Mouse (Mus musculus) urinary bladder, adult 18-20 months (tissue): ENCODE measurements around the gene Camta2.

Experiments used
- DNase-seq, 2 experiments: peaks; one replicate each; pipeline ENCODE4 v3.0.0; 2022; ENCODE audit warnings: low spot score in 2 of 2, mixed read lengths in 2 of 2

The Camta2 gene

DNA sequence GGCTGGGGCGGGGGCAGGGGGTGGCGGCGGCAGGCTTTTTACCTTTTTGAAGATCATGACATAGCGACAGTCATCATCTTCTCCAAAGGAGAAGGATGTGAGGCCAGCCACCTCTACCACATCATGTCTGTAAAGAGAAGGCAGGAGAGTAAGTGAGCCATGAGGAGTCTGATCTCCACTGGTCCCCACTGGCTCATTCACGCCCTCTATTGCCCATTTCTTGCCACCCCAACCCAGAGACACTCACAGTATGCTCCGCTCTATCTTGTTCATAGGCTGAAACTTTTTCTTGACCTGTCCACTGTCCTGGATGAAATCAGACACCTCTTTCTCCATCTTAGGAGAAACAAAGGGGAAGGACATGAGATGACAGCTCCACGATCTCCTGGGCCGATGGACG is 23.2 kb downstream of the Camta2 start:
- no peak for DNase-seq

GRCm38 (mm10) chr11:70663957-70664356 is 23.9 kb downstream of the Camta2 start:
- DNase-seq = no peak

GRCm38 (mm10) chr11:70663101-70663500 is 24.8 kb downstream of the Camta2 start:
- no peak for DNase-seq

DNA sequence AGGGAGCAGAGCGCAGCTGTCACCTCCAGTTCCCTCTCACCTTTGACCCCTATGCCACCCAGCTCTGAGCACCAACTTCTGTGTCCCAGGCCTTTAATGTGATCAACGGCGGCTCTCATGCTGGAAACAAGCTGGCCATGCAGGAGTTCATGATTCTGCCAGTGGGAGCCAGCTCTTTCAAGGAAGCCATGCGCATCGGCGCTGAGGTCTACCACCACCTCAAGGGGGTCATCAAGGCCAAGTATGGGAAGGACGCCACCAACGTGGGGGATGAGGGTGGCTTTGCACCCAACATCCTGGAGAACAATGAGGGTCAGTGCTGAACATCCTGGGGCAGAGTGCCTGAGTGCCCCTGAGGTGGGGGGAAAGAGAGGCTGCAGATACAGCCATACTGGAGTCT is 27.3 kb downstream of the Camta2 start:
- no peak for DNase-seq

GRCm38 (mm10) chr11:70658942-70659341 is 29.0 kb downstream of the Camta2 start:
- DNase-seq = no peak

GRCm38 (mm10) chr11:70658521-70658920 is 29.4 kb downstream of the Camta2 start:
- no peak for DNase-seq

- DNase-seq = no peak
Measured at GRCm38 (mm10) chr11:70657991-70658390, 29.9 kb downstream of the Camta2 start.

- DNase-seq = no peak
Measured at GRCm38 (mm10) chr11:70657573-70657972, 30.3 kb downstream of the Camta2 start.

DNA sequence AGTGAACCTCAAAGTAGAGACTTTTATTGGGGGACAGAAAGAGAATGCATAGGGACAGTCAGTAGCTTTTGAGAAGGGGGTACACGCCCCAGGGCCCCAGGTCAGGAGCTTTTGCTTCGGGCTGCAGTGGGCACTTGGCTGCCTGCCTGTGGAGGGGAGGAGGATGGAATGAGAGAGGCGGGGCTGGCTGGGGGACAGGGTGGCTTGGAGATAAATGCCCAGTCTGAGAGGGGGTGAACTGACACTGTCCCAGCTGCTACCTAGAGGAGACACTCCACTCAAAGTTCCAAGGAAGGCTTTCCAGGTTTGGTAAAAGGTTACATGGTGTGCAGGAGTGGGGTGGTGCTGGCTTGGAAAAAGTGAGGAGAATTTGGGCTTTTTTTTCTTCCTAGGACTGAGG is 30.9 kb downstream of the Camta2 start, which contains the start of gene Eno3:
TSS of gene Eno3 (plus strand) at position 239 of the 400 bp plus-strand sequence.
- no peak for DNase-seq

DNA sequence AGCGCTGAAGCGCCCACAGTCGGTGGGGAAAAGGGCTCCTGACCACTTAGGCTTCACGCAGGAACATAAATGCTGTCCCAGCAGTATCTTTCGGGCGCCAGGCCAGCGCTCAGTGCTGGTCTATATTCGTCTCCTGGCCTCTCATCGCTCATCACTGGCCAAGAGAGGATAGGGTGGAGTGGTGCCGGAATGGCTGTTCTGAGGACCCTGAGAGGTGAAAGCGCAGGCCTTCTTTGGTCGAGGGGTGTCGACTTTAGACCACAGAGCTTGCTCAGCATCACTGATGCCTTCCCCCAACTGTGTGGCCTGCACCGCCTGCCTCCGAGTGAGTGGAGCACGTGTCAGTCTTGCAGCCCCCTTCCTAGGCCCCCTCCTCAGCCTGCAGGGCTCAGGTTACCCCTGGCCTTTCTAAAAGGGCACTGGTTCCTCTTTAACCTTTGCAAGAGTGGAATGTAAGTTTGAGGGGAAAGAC is 31.4 kb downstream of the Camta2 start:
- no peak for DNase-seq

DNA sequence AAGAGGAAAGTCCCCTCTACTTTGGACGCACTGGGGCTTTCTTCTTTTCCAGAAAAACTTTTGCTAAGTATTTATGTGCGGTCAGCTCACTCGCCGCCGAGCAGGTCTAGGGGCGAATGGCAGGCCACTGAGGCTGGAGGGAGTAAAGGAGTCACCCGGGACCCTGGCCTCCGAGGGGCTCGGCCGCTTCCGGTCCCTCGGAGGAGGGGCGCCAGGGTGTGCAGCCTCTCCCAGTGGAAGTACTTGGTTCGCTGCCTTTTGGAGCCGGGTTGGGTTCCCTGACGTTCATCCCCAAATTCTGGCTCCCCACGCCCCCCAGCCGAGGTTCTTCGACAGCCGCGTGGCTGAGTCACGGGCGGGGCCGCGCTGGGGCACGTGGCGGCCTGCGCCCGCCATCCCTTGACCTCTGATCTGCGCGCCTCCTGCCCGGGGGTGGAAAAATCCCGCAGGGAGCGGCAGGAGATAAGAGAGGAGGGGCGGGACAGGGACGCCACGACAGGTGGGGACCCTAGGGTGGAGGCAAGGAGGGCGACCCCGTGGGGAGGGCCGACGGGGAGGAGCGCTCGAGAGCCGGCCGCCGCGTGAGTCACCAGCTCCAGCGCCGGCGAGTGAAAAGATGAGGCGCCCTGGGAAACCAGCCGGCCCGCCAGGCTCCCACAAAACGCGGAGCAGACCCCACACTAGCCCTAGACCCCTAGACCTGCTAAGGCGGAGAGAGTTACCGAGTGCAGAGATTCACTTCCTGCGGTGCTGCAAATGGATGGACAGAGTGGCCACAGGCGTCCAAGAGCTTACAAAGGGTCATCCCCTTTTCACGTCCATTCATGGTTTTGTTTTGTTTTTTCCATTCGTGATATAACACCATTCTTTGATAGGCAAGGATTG is 32.1 kb downstream of the Camta2 start:
- DNase-seq = peak; percentile 70 to 78

DNA sequence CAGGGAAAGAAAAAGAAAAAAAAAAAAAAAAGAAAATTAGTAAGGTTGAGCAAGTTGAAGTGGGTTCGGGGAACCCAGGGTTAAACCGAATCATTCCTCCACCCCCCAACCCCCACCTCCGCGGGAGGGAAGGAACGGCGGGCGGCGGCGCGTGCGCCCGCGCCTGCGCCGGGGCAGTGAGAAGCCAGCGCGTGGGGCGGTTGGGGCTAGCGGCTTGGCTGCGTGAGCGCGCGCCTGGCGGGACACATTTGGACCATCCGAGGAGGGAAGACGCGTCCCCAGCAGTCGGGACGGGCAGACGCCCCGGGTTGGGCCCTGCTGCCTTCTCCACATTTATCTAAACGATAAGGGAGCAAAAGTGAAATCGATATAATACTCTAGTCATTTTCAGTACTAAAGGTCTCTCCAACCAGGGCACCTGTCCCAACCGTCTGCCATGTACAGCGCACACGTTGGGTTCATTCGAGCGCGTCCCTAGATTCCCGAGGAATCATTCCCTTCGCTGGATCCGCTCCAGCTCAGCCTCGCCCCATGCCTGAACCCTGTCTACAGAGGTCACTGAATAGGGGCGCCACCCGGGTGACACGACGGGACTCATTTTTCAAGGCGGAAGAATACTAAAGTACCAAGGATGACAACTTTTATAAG is 32.9 kb downstream of the Camta2 start:
- peak; percentile 77 to 87 for DNase-seq

DNA sequence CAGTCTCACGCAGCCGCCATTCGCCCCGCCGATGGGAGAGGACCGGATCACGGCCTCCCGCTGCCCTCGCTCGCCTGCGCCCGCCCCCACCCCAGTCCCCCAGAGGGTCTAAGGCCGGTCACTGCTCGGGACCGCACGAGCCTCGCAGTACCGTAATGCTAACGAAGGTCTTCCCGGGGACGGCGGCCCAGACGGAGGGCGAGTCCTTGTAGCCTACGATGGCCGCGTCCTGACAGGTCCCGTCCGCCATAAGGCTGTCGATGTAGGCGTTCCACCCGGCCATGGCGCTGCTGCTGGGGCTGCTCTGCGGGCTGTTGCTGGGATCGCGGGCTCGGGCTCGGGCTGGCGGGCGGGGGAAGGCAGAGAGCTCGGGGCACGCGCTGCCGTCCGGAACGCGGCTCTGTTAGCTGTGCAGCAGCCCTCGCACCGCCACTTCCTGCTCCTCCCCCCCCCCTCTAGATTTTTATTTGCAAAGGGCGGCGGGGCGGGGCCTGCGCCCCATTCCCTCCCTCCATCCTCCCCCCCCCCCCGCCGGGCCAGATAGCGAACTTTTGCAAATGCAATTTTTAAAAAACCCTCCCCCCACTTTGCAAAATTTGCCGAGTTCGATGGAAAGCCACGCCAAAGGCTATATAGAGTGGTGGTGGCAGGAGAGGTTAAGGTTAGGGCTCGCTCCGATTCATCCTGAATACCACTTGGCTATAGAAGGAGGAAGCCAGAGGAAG is 33.5 kb downstream of the Camta2 start, which contains the start of gene Pfn1:
TSS of gene Pfn1 (minus strand) at position 447 of the 725 bp plus-strand sequence.
- peak in 1 of 2 experiments; percentile 59 for DNase-seq

- DNase-seq = peak; percentile 57 to 60
Measured at GRCm38 (mm10) chr11:70653345-70654197, 34.3 kb downstream of the Camta2 start.

GRCm38 (mm10) chr11:70652884-70653344 is 35.0 kb downstream of the Camta2 start:
- no peak for DNase-seq

DNA sequence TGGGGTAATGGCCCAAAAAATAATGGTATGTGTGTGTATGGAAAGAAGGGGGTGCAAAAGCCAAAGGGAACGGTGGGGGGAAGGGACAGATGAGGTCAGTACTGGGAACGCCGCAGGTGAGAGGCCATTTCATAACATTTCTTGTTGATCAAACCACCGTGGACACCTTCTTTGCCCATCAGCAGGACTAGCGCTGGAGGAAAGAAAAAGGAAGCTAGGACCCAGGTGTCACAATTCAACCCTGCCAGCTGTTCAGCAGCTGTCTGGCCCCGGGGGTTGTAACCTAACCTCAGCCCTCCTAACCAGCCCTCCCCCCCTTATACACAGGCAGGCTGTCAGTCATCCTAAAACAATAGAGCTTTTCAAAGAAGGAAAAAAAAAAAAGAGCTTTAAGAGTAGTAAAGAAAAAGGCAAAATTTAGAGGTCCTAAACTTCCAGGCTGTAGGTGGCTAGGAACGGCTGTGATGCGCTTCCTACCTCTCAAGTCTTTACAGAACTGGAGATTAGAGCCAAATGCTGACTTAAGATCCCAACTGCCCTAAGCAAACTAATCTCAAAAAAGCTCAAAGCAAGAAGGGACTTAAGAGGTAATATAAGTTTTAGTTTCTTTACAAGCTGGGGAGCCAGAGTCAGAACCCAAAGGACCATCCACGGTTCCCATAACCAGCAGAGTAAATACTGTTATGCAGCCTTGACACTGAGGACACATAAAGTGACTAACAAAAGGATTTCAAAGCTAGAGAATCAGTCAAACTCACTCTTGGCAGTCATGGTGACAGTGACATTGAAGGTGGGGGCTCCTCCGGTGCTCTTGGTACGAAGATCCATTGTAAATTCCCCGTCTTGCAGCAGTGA is 35.6 kb downstream of the Camta2 start:
- DNase-seq = no peak

DNA sequence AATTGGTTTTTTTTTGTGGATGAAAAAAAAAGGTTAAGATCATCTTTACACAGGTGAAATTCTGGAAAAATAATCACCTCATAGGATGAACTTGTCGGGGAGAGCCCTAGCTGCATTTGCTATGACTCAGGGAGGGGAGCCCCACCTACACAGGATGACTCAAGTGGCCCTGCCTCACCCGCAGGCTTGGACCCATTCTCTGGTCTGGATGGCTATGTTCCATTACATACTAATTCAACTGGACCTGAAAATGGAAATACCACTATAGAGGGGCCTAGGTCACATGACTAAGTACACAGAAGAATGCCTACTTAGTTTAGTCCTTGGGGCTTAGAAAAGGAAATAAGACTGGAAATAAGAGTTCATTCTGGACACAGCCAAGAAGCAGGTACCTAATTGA is 36.5 kb downstream of the Camta2 start:
- DNase-seq = no peak

GRCm38 (mm10) chr11:70650322-70651175 is 37.4 kb downstream of the Camta2 start:
- no peak for DNase-seq

DNA sequence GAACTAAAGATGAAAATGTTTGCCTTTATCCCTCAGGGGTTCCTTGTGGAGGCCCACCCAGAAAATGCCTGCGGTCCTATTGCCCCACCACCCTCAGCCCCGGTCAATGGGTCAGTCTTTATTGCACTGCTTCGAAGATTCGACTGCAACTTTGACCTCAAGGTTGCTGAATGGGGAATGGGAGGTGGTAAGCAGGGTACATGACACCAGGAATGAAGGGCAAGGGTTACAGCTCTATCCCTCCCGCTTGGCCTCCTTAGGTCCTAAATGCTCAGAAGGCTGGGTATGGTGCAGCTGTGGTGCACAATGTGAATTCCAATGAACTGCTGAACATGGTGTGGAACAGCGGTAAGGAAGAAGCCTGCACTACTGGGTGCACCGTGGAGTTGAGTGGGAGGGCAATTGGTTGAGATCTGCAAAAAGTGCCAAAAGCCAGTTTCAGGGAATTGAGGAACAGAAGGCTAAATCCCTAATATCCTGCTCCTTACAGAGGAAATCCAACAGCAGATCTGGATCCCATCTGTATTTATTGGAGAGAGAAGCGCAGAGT is 38.6 kb downstream of the Camta2 start:
- no peak for DNase-seq
